Mouse (Mus musculus) heart, adult 2 months (tissue): ENCODE measurements around the gene Olah. TPM values are rescaled to one million over a fixed set of nuclear protein-coding genes. Genes with fewer than 3 reads are reported as not detected.
"Not testable (repeated sequence)": the region's sequence is repeated elsewhere in the genome, so short reads cannot be mapped to it uniquely, and the experiment has no call there.

ENCODE experiments used
- DNase-seq, 2 experiments: peaks; one replicate each; pipeline ENCODE4 v3.0.0; 2021
- H3K27ac ChIP-seq: fragments of 200-600 bp; 2 replicates; pipeline ENCODE4 v1.8.1; 2022
- H3K27me3 ChIP-seq: fragments of 200-500 bp; 2 replicates; pipeline ENCODE4 v1.6.1; 2012; ENCODE audit warnings: mild to moderate bottlenecking, low read length, inconsistent platforms, mixed read lengths; ENCODE audit not compliant: control insufficient read depth, insufficient read depth
- H3K36me3 ChIP-seq: fragments of 200-500 bp; 2 replicates; pipeline ENCODE4 v1.6.1; 2012; ENCODE audit warnings: low read length, inconsistent platforms; ENCODE audit not compliant: control insufficient read depth, insufficient read depth
- H3K4me1 ChIP-seq: fragments of 200-500 bp; 2 replicates; pipeline ENCODE4 v1.6.1; 2011; ENCODE audit warnings: low read length; ENCODE audit not compliant: control insufficient read depth, insufficient read depth
- H3K4me3 ChIP-seq: fragments of 200-600 bp; 2 replicates; pipeline ENCODE4 v1.8.1; 2022
- H3K79me2 ChIP-seq: fragments of 200-500 bp; replicated peaks from 2 replicates; pipeline ENCODE4 v1.6.1; 2012; ENCODE audit warnings: mild to moderate bottlenecking, inconsistent platforms, low read length, moderate library complexity, mixed read lengths; ENCODE audit not compliant: control insufficient read depth, insufficient read depth
- H3K9ac ChIP-seq: fragments of 200-500 bp; 2 replicates; pipeline ENCODE4 v1.6.1; 2012; ENCODE audit warnings: low read depth, mild to moderate bottlenecking, control low read depth, inconsistent platforms, low read length, mixed read lengths
- CTCF ChIP-seq: fragments of 200-600 bp; IDR thresholded peaks from 2 replicates; pipeline ENCODE4 v1.8.1; 2022; ENCODE audit warnings: antibody characterized with exemption, mild to moderate bottlenecking, moderate library complexity
- EP300 ChIP-seq: fragments of 200-500 bp; IDR thresholded peaks from 2 replicates; pipeline ENCODE4 v1.6.1; 2011; ENCODE audit warnings: low read depth, low read length, control low read depth; ENCODE audit not compliant: insufficient read depth
- POLR2A ChIP-seq: fragments of 200-500 bp; IDR thresholded peaks from 2 replicates; pipeline ENCODE4 v1.6.1; 2011; ENCODE audit warnings: mild to moderate bottlenecking, low read depth, low read length, control low read depth; ENCODE audit not compliant: insufficient read depth
- WGBS: fragments of 180-500 bp; shearing (Covaris S2); methylation state at CpG from one replicate; pipeline ENCODE4 v1.1.7; 2018; 5-methylcytosine and 5-hydroxymethylcytosine counted together
- intact Hi-C: fragments of 180-260 bp; cut with DNase I; formaldehyde crosslinking; loops from one replicate; pipeline ENCODE4 v1.15.1; 2025
- long read RNA-seq: library from polyadenylated mRNA; stranded (forward); transcript quantifications from one replicate; pipeline ENCODE4 v2.0.0, GENCODE M21; 2021
- polyA plus RNA-seq: library from polyadenylated mRNA; depleted of rRNA; stranded (reverse); fragments of >200 nt; gene quantifications from 2 replicates; pipeline ENCODE4 v1.2.3, GENCODE M21; 2012; rRNA removed
- total RNA-seq, 2 experiments: library from RNA; stranded (reverse); gene quantifications; 2 replicates each; pipeline ENCODE4 v1.2.3; 2021

Gene Olah
- not detected for total RNA-seq
- not detected in 2 replicates for polyA plus RNA-seq
- long read RNA-seq, result 0 reads

GRCm38 (mm10) chr2:3397110-3397509, at the start of gene Olah:
Gene Olah, minus strand, starts transcription at chr2:3397210.
- H3K27me3 ChIP-seq, H3K36me3 ChIP-seq, H3K27ac ChIP-seq, H3K9ac ChIP-seq, H3K79me2 ChIP-seq, DNase-seq, H3K4me1 ChIP-seq, H3K4me3 ChIP-seq, intact Hi-C loops: not testable (repeated sequence)
- 67% methylated on average over 10 of the region's 10 CpGs for WGBS

DNA sequence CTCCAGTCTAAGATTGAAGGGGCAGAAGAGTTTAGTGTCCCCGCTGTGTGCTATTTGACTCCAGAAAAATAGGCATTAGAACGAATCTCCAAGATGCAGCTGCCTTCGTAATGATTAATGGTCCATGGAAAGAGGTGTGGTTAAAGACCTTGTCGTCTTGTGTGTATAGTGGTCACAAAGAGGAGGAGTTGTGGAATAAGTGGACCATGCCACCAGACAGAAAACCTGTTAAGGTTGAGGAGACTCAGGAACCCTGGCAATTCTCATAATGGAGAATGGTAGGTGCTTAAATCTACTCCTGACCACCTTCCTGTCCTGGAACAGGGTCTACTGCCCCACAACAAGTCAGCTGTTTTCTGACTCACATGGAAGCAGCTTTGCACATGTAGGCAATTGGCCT, 49.0 kb upstream of the Olah start:
- WGBS, result 93% methylated on average over 4 of the region's 4 CpGs
- intact Hi-C loops, result no loop called here
- H3K4me3 ChIP-seq, result no peak overlapping the region

DNA sequence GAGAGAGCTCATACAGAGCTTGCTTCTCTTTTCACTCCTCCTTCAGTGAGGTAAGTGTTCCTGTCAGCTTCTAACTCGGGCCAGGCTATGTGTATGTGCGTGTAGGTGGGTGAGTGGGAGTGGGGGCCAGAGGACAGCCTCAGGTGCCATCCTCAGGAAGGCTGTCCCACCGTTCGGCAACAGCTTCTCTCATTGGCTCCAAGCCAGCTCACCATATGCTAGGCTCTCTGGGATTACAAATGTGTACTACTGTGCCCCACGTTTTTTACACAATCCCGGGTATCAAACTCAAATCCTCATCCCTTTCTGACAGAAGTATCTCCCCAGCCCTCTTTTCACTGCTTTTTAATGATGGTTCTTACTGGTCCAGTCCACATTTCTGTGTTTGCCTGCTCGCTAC, 47.2 kb upstream of the Olah start:
- Histone ChIP-seq H3K4me3 (no peak overlapping the region), H3K79me2 (no peaks in the 10 kb centered on the region), H3K27me3 (no peaks in the 10 kb centered on the region), H3K9ac (no peak overlapping the region), H3K4me1 (no peaks in the 10 kb centered on the region), H3K36me3 (no peaks in the 10 kb centered on the region), H3K27ac (no peak overlapping the region)
- TF ChIP-seq EP300, result no peak
- intact Hi-C loops, result no loop called here
- DNase-seq, result no peak
- 62% methylated on average over 7 of the region's 7 CpGs for WGBS

More for the DNA sequence above, 49.0 kb upstream of the Olah start:
- no peak overlapping the region for H3K27ac ChIP-seq
- DNase-seq, result no peak
- no peak overlapping the region for H3K9ac ChIP-seq
- no peak for TF ChIP-seq CTCF
- no peak for TF ChIP-seq EP300
- TF ChIP-seq POLR2A, result no peak
- H3K4me1 ChIP-seq, result no peaks in the 10 kb centered on the region
- no peaks in the 10 kb centered on the region for H3K27me3 ChIP-seq
- no peaks in the 10 kb centered on the region for H3K36me3 ChIP-seq
- no peaks in the 10 kb centered on the region for H3K79me2 ChIP-seq

DNA sequence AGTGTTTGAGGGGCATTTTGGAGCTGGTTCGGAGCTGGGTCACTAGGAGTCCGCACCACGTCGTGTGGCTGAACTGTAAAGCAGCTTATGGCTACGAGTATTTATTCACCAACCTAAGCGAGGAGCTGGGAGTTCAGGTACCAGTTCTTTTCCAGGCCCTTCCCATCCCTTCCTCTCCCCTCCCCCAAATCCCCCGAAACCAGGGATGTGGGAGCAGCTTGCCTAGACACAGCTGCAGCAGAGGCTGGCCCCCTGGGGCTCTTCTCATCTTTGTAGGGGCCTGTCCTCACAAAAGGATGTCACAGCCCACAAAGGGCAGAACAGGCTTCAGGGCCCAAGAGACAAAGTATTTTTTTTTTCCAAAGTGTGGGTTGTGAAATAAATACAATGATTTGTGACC, 40.9 kb upstream of the Olah start:
- intact Hi-C loops, result no loop called here
- Histone ChIP-seq H3K36me3 (no peaks in the 10 kb centered on the region), H3K79me2 (no peaks in the 10 kb centered on the region), H3K27me3 (no peaks in the 10 kb centered on the region), H3K4me1 (no peaks in the 10 kb centered on the region), H3K9ac (no peak overlapping the region), H3K4me3 (no peak overlapping the region), H3K27ac (no peak overlapping the region)
- no peak for DNase-seq
- 81% methylated on average over 7 of the region's 7 CpGs for WGBS
- TF ChIP-seq EP300 (no peak), CTCF (no peak), POLR2A (no peak)

GRCm38 (mm10) chr2:3435369-3436061, 38.5 kb upstream of the Olah start:
- no peak for TF ChIP-seq CTCF
- TF ChIP-seq POLR2A, result no peak
- no peak for TF ChIP-seq EP300
- intact Hi-C loops, result no loop called here

GRCm38 (mm10) chr2:3430956-3431355, 33.9 kb upstream of the Olah start:
- Histone ChIP-seq H3K4me3 (no peak overlapping the region), H3K4me1 (no peaks in the 10 kb centered on the region), H3K27me3 (no peaks in the 10 kb centered on the region), H3K36me3 (no peaks in the 10 kb centered on the region), H3K9ac (no peak overlapping the region), H3K27ac (no peak overlapping the region), H3K79me2 (no peaks in the 10 kb centered on the region)
- WGBS, result 94% methylated on average over 9 of the region's 9 CpGs
- TF ChIP-seq POLR2A (no peak), EP300 (no peak), CTCF (no peak)
- no peak for DNase-seq
- intact Hi-C loops, result no loop called here

More at GRCm38 (mm10) chr2:3435369-3436061, 38.5 kb upstream of the Olah start:
- no peaks in the 10 kb centered on the region for H3K4me1 ChIP-seq
- 82% methylated on average over 6 of the region's 6 CpGs for WGBS
- no peaks in the 10 kb centered on the region for H3K79me2 ChIP-seq
- no peak overlapping the region for H3K4me3 ChIP-seq
- no peak overlapping the region for H3K27ac ChIP-seq
- no peaks in the 10 kb centered on the region for H3K27me3 ChIP-seq
- no peak overlapping the region for H3K9ac ChIP-seq
- DNase-seq, result no peak
- H3K36me3 ChIP-seq, result no peaks in the 10 kb centered on the region
